Mouse (Mus musculus) liver, embryonic 14.5 days (tissue): ENCODE data around the gene Msx1. TPM values are rescaled to one million over a fixed set of nuclear protein-coding genes. Genes with fewer than 3 reads are reported as not detected.

Experiments used
- ATAC-seq: fragments of 200-750 bp; cut with Nextera tagmentation; 2 replicates; pipeline ENCODE4 v1.8.0; 2017; ENCODE audit warnings: moderate number of reproducible peaks, mild to moderate bottlenecking, moderate library complexity; ENCODE audit not compliant: insufficient read depth
- DNase-seq, 3 experiments: peaks; one replicate each; pipeline ENCODE4 v3.0.0-alpha.2; 2012 to 2013; ENCODE audit warnings: low read depth in 3 of 3, low spot score in 3 of 3
- H3K27ac ChIP-seq: fragments of 300-500 bp; sonication (generic); 2 replicates; pipeline ENCODE4 v1.5.1; 2014; ENCODE audit warnings: moderate library complexity, mild to moderate bottlenecking, control low read depth, inconsistent platforms
- H3K27me3 ChIP-seq: fragments of 300-500 bp; sonication (generic); 2 replicates; pipeline ENCODE4 v1.6.1; 2014; ENCODE audit warnings: mild to moderate bottlenecking, low read length, moderate library complexity; ENCODE audit not compliant: control insufficient read depth, insufficient read depth
- H3K36me3 ChIP-seq: fragments of 300-500 bp; sonication (generic); replicated peaks from 2 replicates; pipeline ENCODE4 v1.6.1; 2014; ENCODE audit warnings: low read depth; ENCODE audit not compliant: control insufficient read depth, insufficient read depth
- H3K4me1 ChIP-seq, 2 experiments: fragments of 200-500 bp in 1 of 2; fragments of 300-500 bp in 1 of 2; sonication (generic) in 1 of 2; replicated peaks; 2 replicates each; pipeline ENCODE4 v1.6.1; 2012 to 2014; ENCODE audit warnings: antibody characterized with exemption in 1 of 2, inconsistent platforms in 1 of 2, low read length in 1 of 2; ENCODE audit not compliant: control insufficient read depth in 2 of 2, insufficient read depth in 2 of 2
- H3K4me2 ChIP-seq: fragments of 300-500 bp; sonication (generic); 2 replicates; pipeline ENCODE4 v1.6.1; 2014; ENCODE audit warnings: low read depth, mild to moderate bottlenecking, control low read depth, moderate library complexity
- H3K4me3 ChIP-seq, 2 experiments: fragments of 200-500 bp in 1 of 2; fragments of 300-500 bp in 1 of 2; sonication (generic) in 1 of 2; 2 replicates each; pipeline ENCODE4 v1.5.1; 2012 to 2014; ENCODE audit warnings: low read depth in 2 of 2, low read length in 2 of 2, mild to moderate bottlenecking in 2 of 2, control low read depth in 1 of 2, inconsistent platforms in 1 of 2, moderate library complexity in 1 of 2; ENCODE audit not compliant: insufficient read depth in 1 of 2
- H3K9ac ChIP-seq: fragments of 300-500 bp; sonication (generic); replicated peaks from 2 replicates; pipeline ENCODE4 v1.6.1; 2014; ENCODE audit warnings: mild to moderate bottlenecking, control low read depth, moderate library complexity
- H3K9me3 ChIP-seq: fragments of 300-500 bp; sonication (generic); 2 replicates; pipeline ENCODE4 v1.6.1; 2016; ENCODE audit warnings: low read length, mixed read lengths; ENCODE audit not compliant: control insufficient read depth
- CTCF ChIP-seq: IDR thresholded peaks from 2 replicates; pipeline ENCODE4 v1.5.1; 2016; ENCODE audit warnings: antibody characterized with exemption, low read depth, control low read depth
- EP300 ChIP-seq: IDR thresholded peaks from 2 replicates; pipeline ENCODE4 v1.6.1; 2016; ENCODE audit warnings: antibody characterized with exemption, low read depth
- WGBS: fragments of 180-500 bp; shearing (Covaris S2); extraction: QIAGEN DNeasy Blood & Tissue Kit; methylation state at CpG from one replicate; pipeline ENCODE4 v1.1.7; 2014; ENCODE audit not compliant: insufficient replicate concordance; 5-methylcytosine and 5-hydroxymethylcytosine counted together
- polyA plus RNA-seq, 2 experiments: library from polyadenylated mRNA; depleted of rRNA in 1 of 2; stranded (reverse) in 1 of 2; unstranded in 1 of 2; fragments of >200 nt; fragmentation: Nextera tagmentation in 1 of 2; extraction: Ambion mirVana in 1 of 2; gene quantifications; 2 replicates each; pipeline versions ENCODE4 v1.2.1 to v1.2.3; 2012 to 2014

Msx1 gene
- polyA plus RNA-seq, 2 experiments, result 0.05 to 0.18 TPM

DNA sequence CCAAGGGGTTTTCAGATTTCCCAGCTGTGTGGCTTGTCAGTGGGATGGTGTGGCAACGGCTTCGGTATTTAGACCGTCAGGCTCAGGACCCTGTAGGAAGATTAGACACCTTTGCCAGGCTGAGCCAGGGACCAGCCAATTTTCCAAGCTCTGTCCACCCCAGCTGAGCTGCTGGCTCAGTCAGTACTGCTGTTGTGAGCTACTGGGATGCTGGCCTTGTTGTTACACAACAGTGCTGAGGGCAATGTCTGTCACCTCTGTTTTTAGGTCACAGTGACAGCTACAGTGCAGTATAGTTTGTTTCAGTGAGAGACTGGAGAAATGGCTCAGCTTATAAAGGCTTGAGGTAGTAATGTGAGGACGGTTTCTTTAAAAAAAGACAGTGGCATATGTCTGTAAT is 50.4 kb downstream of the Msx1 start:
- no peak for DNase-seq
- Histone ChIP-seq H3K9me3 (no peaks in the 10 kb centered on the region), H3K4me3 (no peak overlapping the region), H3K9ac (no peak overlapping the region), H3K27ac (no peak overlapping the region), H3K4me1 (no peaks in the 10 kb centered on the region), H3K27me3 (no peaks in the 10 kb centered on the region), H3K36me3 (no peaks in the 10 kb centered on the region), H3K4me2 (no peak overlapping the region)
- 58% methylated on average over 4 of the region's 4 CpGs for WGBS
- ATAC-seq, result no peak
- TF ChIP-seq CTCF (no peak), EP300 (no peak)

DNA sequence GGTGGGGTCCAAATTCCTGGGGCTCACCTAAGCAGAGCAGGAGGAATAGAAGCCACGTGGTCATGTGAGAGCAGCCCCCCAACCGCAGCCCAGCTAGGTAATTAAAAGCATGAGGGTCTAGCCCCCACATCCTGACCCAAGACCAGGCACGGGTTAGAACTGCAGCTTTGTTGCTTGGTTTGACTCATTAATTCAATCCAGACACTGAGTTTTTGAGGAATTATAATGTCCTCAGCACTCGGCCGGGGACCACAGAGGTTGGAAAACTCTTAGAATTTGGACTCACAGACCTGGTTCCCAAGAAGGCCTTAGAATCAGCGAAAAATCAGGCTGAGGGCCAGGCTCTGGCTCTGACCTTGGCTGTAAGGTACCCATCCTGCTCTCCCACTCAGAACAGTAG is 53.5 kb downstream of the Msx1 start:
- H3K27me3 ChIP-seq, result no peaks in the 10 kb centered on the region
- no peak for DNase-seq
- H3K4me1 ChIP-seq, result no peaks in the 10 kb centered on the region
- H3K36me3 ChIP-seq, result no peaks in the 10 kb centered on the region
- 65% methylated on average over 6 of the region's 6 CpGs for WGBS
- TF ChIP-seq CTCF (no peak), EP300 (no peak)
- no peak overlapping the region for H3K4me3 ChIP-seq
- H3K9me3 ChIP-seq, result no peaks in the 10 kb centered on the region
- no peak overlapping the region for H3K27ac ChIP-seq
- no peak overlapping the region for H3K9ac ChIP-seq
- ATAC-seq, result no peak
- no peak overlapping the region for H3K4me2 ChIP-seq

Other genes starting within 250 kb of the Msx1 start
- gene Stk32b, start 107.4 kb downstream of the Msx1 start, polyA plus RNA-seq (2012; rRNA removed), result 0.70 and 1.1 TPM in 2 replicates
- gene Stk32b, start 107.4 kb downstream of the Msx1 start, polyA plus RNA-seq (2014; fragmentation: Nextera tagmentation; extraction: Ambion mirVana), result 0.64 and 0.70 TPM in 2 replicates
- gene Cytl1, start 89.1 kb downstream of the Msx1 start, polyA plus RNA-seq (2012; rRNA removed), result 0.15 TPM in 1 of 2 replicates, not detected in the other
- not detected in 2 replicates for gene Cytl1, start 89.1 kb downstream of the Msx1 start, polyA plus RNA-seq (2014; fragmentation: Nextera tagmentation; extraction: Ambion mirVana)
- 6.4 and 8.0 TPM in 2 replicates for gene Stx18, start 214.2 kb upstream of the Msx1 start, polyA plus RNA-seq (2012; rRNA removed)
- gene Stx18, start 214.2 kb upstream of the Msx1 start, polyA plus RNA-seq (2014; fragmentation: Nextera tagmentation; extraction: Ambion mirVana), result 12.6 and 14.7 TPM in 2 replicates